Mouse (Mus musculus) gonadal fat pad, adult 2 months (tissue): Measurements from ENCODE around the gene Nck2. TPM values are rescaled to one million over a fixed set of nuclear protein-coding genes. Genes with fewer than 3 reads are reported as not detected.

ENCODE experiments used
- DNase-seq: peaks from one replicate; pipeline ENCODE4 v3.0.0-alpha.2; 2012; ENCODE audit warnings: low read depth
- polyA plus RNA-seq: library from polyadenylated mRNA; depleted of rRNA; stranded (reverse); fragments of >200 nt; gene quantifications from 2 replicates; pipeline ENCODE4 v1.2.3, GENCODE M21; 2012; rRNA removed

The Nck2 gene
- polyA plus RNA-seq, 1 experiment = 41.7 TPM

- no peak for DNase-seq
Observed at GRCm38 (mm10) chr1:43571105-43571504, 126.7 kb downstream of the Nck2 start.

- DNase-seq = no peak
Observed at GRCm38 (mm10) chr1:43574793-43575304, 130.5 kb downstream of the Nck2 start.

GRCm38 (mm10) chr1:43577371-43577770, 133.0 kb downstream of the Nck2 start:
- no peak for DNase-seq

GRCm38 (mm10) chr1:43583564-43583963, 139.2 kb downstream of the Nck2 start:
- peak; percentile 9 for DNase-seq

- DNase-seq = no peak
Observed at GRCm38 (mm10) chr1:43589001-43589400, 144.6 kb downstream of the Nck2 start.

GRCm38 (mm10) chr1:43589910-43590309, 145.5 kb downstream of the Nck2 start:
- DNase-seq = no peak

- DNase-seq = no peak
Observed at GRCm38 (mm10) chr1:43590727-43591126, 146.3 kb downstream of the Nck2 start.

- DNase-seq = no peak
Observed at GRCm38 (mm10) chr1:43593069-43593468, 148.7 kb downstream of the Nck2 start.

GRCm38 (mm10) chr1:43594738-43595137, 150.4 kb downstream of the Nck2 start:
- no peak for DNase-seq

- no peak for DNase-seq
Observed at GRCm38 (mm10) chr1:43597731-43598130, 153.4 kb downstream of the Nck2 start.

GRCm38 (mm10) chr1:43599483-43599882, 155.1 kb downstream of the Nck2 start:
- DNase-seq = no peak

GRCm38 (mm10) chr1:43601054-43601453, 156.7 kb downstream of the Nck2 start:
- DNase-seq = no peak

- DNase-seq = no peak
Observed at GRCm38 (mm10) chr1:43615948-43616347, 171.6 kb downstream of the Nck2 start.

Other genes with a start within 250 kb of the Nck2 start
- 13.6 and 15.4 TPM in 2 replicates for gene Fhl2, start 247.6 kb upstream of the Nck2 start, polyA plus RNA-seq